In the genomic region with DNA sequence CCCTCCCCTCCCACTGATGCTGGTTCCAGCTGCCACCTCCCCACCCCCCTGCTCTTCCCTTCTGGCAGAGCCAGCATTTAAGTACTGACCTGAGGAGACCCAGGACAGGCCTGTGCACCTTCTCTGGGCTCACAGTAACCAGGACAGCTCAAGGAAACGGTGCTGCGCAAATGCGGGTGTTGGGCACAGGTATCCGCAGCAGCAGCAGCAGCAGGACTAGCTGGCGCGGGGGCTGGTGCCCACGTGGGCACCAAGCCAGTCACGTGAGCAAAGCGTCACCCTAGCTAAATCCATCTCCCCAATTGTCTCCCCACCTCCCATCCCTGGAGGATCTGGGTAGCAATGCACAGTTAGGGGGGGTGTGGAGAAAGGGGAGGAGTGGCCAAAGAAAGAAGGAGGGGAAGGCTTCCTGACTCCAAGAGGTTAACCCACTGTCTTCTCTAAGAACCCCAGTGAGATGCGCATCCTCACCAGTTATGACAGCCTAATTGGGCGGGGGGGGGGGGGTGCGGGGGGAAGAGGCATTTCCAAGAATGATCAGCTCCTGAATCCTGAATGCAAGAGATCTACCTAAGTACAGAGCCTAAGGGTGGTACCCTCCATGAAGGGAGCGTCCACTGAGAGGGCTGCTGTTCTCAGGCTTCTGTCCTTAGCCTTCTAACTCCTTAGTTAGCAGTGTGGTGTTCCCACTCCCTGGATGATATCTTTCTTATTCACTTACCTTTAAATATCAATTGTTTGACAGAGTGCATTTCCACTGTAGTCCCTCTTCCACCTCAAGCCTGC, we compare ENCODE assay signal across 10 mouse cellular contexts. TPM values are rescaled to one million over a fixed set of nuclear protein-coding genes. Genes with fewer than 3 reads are reported as not detected.
DNase-seq lines count a peak whose midpoint lies in the region; ATAC-seq and TF ChIP-seq lines count a peak whose summit lies in the region.
"Had no signal": no experiment of that assay in that cellular context is flagged by ENCODE, and none has a peak within 500 bp of the region (broad histone marks: within the 10 kb centered on the region; RNA-seq: fewer than 3 reads in every experiment).

A gene (minus strand): TSS at position 252 of the 786 bp plus-strand sequence.

- DNase-seq in lung, embryonic 14.5 days: no peak
- no peak for DNase-seq in lung, postnatal 36 days
- peak; percentile 80 for DNase-seq in forebrain, postnatal 0 days
- DNase-seq in layer of hippocampus, postnatal 36 days: peak; percentile 10 to 21
- no peak for DNase-seq in spleen, postnatal 10 days (ENCODE audit: low spot score in 2 of 2)
- no peak for DNase-seq in kidney, adult 8-10 months
- DNase-seq in thymus, postnatal 0 days (ENCODE audit: low spot score): no peak

- 0 out of 2 replicates have a peak, but pooled peaks have one; percentile 38 for ATAC-seq in lung, embryonic 14.5 days (ENCODE audit: insufficient read depth)
- ATAC-seq in forebrain, postnatal 0 days: peak; percentile 97
- ATAC-seq in neural tube, embryonic 12.5 days (ENCODE audit: low FRiP score, low read depth): peak; percentile 90
- ATAC-seq: Patski had no signal

- H3K9ac ChIP-seq in lung, embryonic 14.5 days: no peak within 1 kb of the TSS
- H3K9ac ChIP-seq in forebrain, postnatal 0 days: peak within 1 kb of the TSS; percentile 45
- H3K9ac ChIP-seq in neural tube, embryonic 12.5 days: peak within 1 kb of the TSS; percentile 29; the same call in 1 of the 2 replicates

- H3K36me3 ChIP-seq in lung, embryonic 14.5 days (ENCODE audit: insufficient read depth): no peaks in the 10 kb centered on the region
- H3K36me3 ChIP-seq in forebrain, postnatal 0 days (ENCODE audit: insufficient read depth): no peaks in the 10 kb centered on the region
- H3K36me3 ChIP-seq in neural tube, embryonic 12.5 days: no peaks in the 10 kb centered on the region

- H3K9me3 ChIP-seq in lung, embryonic 14.5 days (ENCODE audit: low read depth, low read length): no peaks in the 10 kb centered on the region
- no peaks in the 10 kb centered on the region for H3K9me3 ChIP-seq in forebrain, postnatal 0 days (ENCODE audit: low read length)
- H3K9me3 ChIP-seq in neural tube, embryonic 12.5 days: no peaks in the 10 kb centered on the region

- no peak for TF ChIP-seq CTCF in lung, embryonic 14.5 days (IDR thresholded peaks at IDR 0.05; ENCODE audit: low read depth)
- no peak for TF ChIP-seq CTCF in forebrain, postnatal 0 days (IDR thresholded peaks at IDR 0.05; ENCODE audit: low read depth)

- H3K27ac ChIP-seq in lung, embryonic 14.5 days (ENCODE audit: low read depth): no peak within 1 kb of the TSS
- no peak within 1 kb of the TSS for H3K27ac ChIP-seq in forebrain, postnatal 0 days (ENCODE audit: low read depth, low read length)
- no peak within 1 kb of the TSS for H3K27ac ChIP-seq in neural tube, embryonic 12.5 days

- 27% methylated on average over 12 of the region's 13 CpGs for WGBS in lung, embryonic 14.5 days
- 40% methylated on average over 12 of the region's 13 CpGs for WGBS in forebrain, postnatal 0 days
- WGBS in neural tube, embryonic 12.5 days: 29% methylated on average over 11 of the region's 13 CpGs

- no peaks in the 10 kb centered on the region for H3K4me1 ChIP-seq in lung, embryonic 14.5 days (ENCODE audit: insufficient read depth)
- H3K4me1 ChIP-seq in forebrain, postnatal 0 days (ENCODE audit: insufficient read depth): no peaks in the 10 kb centered on the region
- no peaks in the 10 kb centered on the region for H3K4me1 ChIP-seq in neural tube, embryonic 12.5 days

- H3K4me3 ChIP-seq in lung, embryonic 14.5 days (ENCODE audit: low read depth, low read length): peak within 1 kb of the TSS; percentile 25
- peak within 1 kb of the TSS; percentile 46 for H3K4me3 ChIP-seq in forebrain, postnatal 0 days (ENCODE audit: low read depth, low read length)
- H3K4me3 ChIP-seq in neural tube, embryonic 12.5 days: peak within 1 kb of the TSS; percentile 40

- H3K4me2 ChIP-seq in lung, embryonic 14.5 days: peak within 1 kb of the TSS; percentile 56
- H3K4me2 ChIP-seq in forebrain, postnatal 0 days (ENCODE audit: low read depth): peak within 1 kb of the TSS; percentile 50
- peak within 1 kb of the TSS; percentile 66 for H3K4me2 ChIP-seq in neural tube, embryonic 12.5 days (replicated peaks)

- H3K27me3 ChIP-seq in lung, embryonic 14.5 days (ENCODE audit: insufficient read depth, low read length): no peaks in the 10 kb centered on the region
- H3K27me3 ChIP-seq in forebrain, postnatal 0 days (ENCODE audit: insufficient read depth, low read length): no peaks in the 10 kb centered on the region
- no peaks in the 10 kb centered on the region for H3K27me3 ChIP-seq in neural tube, embryonic 12.5 days (replicated peaks)

RNA-seq across cellular contexts. Expression of the gene that starts here (rescaled TPM):
- 0.20 and 0.54 TPM in 2 replicates for polyA plus RNA-seq in lung, embryonic 14.5 days (2014; fragmentation: Nextera tagmentation; extraction: Ambion mirVana)
- 19.9 and 21.2 TPM in 2 replicates for total RNA-seq in forebrain, postnatal 0 days (2014; rRNA removed)
- polyA plus RNA-seq in forebrain, postnatal 0 days (2015; fragmentation: Nextera tagmentation; extraction: Ambion mirVana): 46.1 and 57.9 TPM in 2 replicates
- 100 to 1,000 TPM in 1 of 2 experiments, 10 to 100 TPM in 1; 99.0 to 101 TPM for total RNA-seq in layer of hippocampus, postnatal 36 days (2021)
- 8.1 and 9.9 TPM in 2 replicates for polyA plus RNA-seq in neural tube, embryonic 12.5 days (2016; fragmentation: Nextera tagmentation; extraction: Ambion mirVana)
- polyA plus RNA-seq in thymus, postnatal 0 days (2015; fragmentation: Nextera tagmentation; extraction: Ambion mirVana): 0.21 TPM in 1 of 2 replicates, not detected in the other
- total RNA-seq: liver, adult 2 months had no signal
- polyA plus RNA-seq: liver, adult 2 months; Patski had no signal

Comparison
In these comparisons a context has a peak if more than half of its experiments do, and no peak if none do; other contexts are left out.
1. Peak in ATAC-seq, H3K4me3 ChIP-seq and H3K4me2 ChIP-seq in lung, embryonic 14.5 days; RNA of the gene not detected or under 1 TPM.
2. ATAC-seq: peak in every context shown above with its lines; median percentile 97 in forebrain, postnatal 0 days; 90 in neural tube, embryonic 12.5 days; 38 in lung, embryonic 14.5 days.
3. DNase-seq: peak in forebrain, postnatal 0 days (single experiment) and layer of hippocampus, postnatal 36 days (2 of 2); none in lung, embryonic 14.5 days (single experiment), lung, postnatal 36 days (single experiment), spleen, postnatal 10 days (0 of 2), kidney, adult 8-10 months (0 of 2) and thymus, postnatal 0 days (single experiment).
4. Peak in every context shown above with its lines, with median percentiles within 50 percentile points of each other: H3K4me2 ChIP-seq and H3K4me3 ChIP-seq.